Mouse (Mus musculus) urinary bladder, adult 18-20 months (tissue): ENCODE results near the gene Mmp3.
"Not testable (repeated sequence)": the region's sequence is repeated elsewhere in the genome, so short reads cannot be mapped to it uniquely, and the experiment has no call there.

ENCODE experiments used
- DNase-seq, 2 experiments: peaks; one replicate each; pipeline ENCODE4 v3.0.0; 2022; ENCODE audit warnings: low spot score in 2 of 2, mixed read lengths in 2 of 2

The Mmp3 gene

GRCm38 (mm10) chr9:7445522-7445921 lies at the start of gene Mmp3:
TSS of gene Mmp3 (plus strand) at chr9:7445822.
- DNase-seq, result no peak

- DNase-seq, result not testable (repeated sequence)
Measured at GRCm38 (mm10) chr9:7396556-7396955, 49.1 kb upstream of the Mmp3 start.

- no peak for DNase-seq
Measured at GRCm38 (mm10) chr9:7453302-7453701, 7.7 kb downstream of the Mmp3 start.

GRCm38 (mm10) chr9:7470262-7470661 lies 24.6 kb downstream of the Mmp3 start:
- no peak for DNase-seq

- DNase-seq, result no peak
Measured at GRCm38 (mm10) chr9:7483684-7484394, 38.2 kb downstream of the Mmp3 start.

- DNase-seq, result no peak
Measured at GRCm38 (mm10) chr9:7501138-7501537, 55.5 kb downstream of the Mmp3 start.

- no peak for DNase-seq
Measured at GRCm38 (mm10) chr9:7502051-7502450, 56.4 kb downstream of the Mmp3 start, which contains the start of gene Mmp10. TSS of gene Mmp10 (plus strand) at chr9:7502352.
